Mouse (Mus musculus) stomach, embryonic 15.5 days (tissue): ENCODE measurements around the gene Ccdc57. TPM values are rescaled to one million over a fixed set of nuclear protein-coding genes. Genes with fewer than 3 reads are reported as not detected.

Source experiments
- ATAC-seq: fragments of 200-750 bp; cut with Nextera tagmentation; 2 replicates; pipeline ENCODE4 v1.8.0; 2017; ENCODE audit warnings: low read depth, moderate number of reproducible peaks, moderate TSS enrichment; ENCODE audit not compliant: insufficient read depth, low FRiP score
- H3K27ac ChIP-seq: fragments of 300-500 bp; sonication (generic); 2 replicates; pipeline ENCODE4 v1.5.1; 2015; ENCODE audit warnings: mild to moderate bottlenecking, inconsistent platforms
- H3K27me3 ChIP-seq: fragments of 300-500 bp; sonication (generic); replicated peaks from 2 replicates; pipeline ENCODE4 v1.6.1; 2015; ENCODE audit warnings: inconsistent platforms
- H3K36me3 ChIP-seq: fragments of 300-500 bp; sonication (generic); 2 replicates; pipeline ENCODE4 v1.6.1; 2015; ENCODE audit warnings: inconsistent platforms
- H3K4me1 ChIP-seq: fragments of 300-500 bp; sonication (generic); 2 replicates; pipeline ENCODE4 v1.6.1; 2015; ENCODE audit warnings: inconsistent platforms
- H3K4me2 ChIP-seq: fragments of 300-500 bp; sonication (generic); 2 replicates; pipeline ENCODE4 v1.6.1; 2015; ENCODE audit warnings: mild to moderate bottlenecking, inconsistent platforms
- H3K4me3 ChIP-seq: fragments of 300-500 bp; sonication (generic); replicated peaks from 2 replicates; pipeline ENCODE4 v1.5.1; 2015; ENCODE audit warnings: inconsistent platforms
- H3K9ac ChIP-seq: fragments of 300-500 bp; sonication (generic); 2 replicates; pipeline ENCODE4 v1.6.1; 2015; ENCODE audit warnings: inconsistent platforms
- H3K9me3 ChIP-seq: fragments of 300-500 bp; sonication (generic); 2 replicates; pipeline ENCODE4 v1.6.1; 2016; ENCODE audit warnings: inconsistent platforms
- WGBS: fragments of 180-500 bp; shearing (Covaris S2); methylation state at CpG from one replicate; pipeline ENCODE4 v1.1.7; 2015; 5-methylcytosine and 5-hydroxymethylcytosine counted together
- polyA plus RNA-seq: library from polyadenylated mRNA; unstranded; fragments of >200 nt; fragmentation: Nextera tagmentation; extraction: Ambion mirVana; gene quantifications from 2 replicates; pipeline ENCODE4 v1.2.1, GENCODE M21; 2015

The Ccdc57 gene
- polyA plus RNA-seq, 1 experiment from 2014 or later: 4.5 TPM

DNA sequence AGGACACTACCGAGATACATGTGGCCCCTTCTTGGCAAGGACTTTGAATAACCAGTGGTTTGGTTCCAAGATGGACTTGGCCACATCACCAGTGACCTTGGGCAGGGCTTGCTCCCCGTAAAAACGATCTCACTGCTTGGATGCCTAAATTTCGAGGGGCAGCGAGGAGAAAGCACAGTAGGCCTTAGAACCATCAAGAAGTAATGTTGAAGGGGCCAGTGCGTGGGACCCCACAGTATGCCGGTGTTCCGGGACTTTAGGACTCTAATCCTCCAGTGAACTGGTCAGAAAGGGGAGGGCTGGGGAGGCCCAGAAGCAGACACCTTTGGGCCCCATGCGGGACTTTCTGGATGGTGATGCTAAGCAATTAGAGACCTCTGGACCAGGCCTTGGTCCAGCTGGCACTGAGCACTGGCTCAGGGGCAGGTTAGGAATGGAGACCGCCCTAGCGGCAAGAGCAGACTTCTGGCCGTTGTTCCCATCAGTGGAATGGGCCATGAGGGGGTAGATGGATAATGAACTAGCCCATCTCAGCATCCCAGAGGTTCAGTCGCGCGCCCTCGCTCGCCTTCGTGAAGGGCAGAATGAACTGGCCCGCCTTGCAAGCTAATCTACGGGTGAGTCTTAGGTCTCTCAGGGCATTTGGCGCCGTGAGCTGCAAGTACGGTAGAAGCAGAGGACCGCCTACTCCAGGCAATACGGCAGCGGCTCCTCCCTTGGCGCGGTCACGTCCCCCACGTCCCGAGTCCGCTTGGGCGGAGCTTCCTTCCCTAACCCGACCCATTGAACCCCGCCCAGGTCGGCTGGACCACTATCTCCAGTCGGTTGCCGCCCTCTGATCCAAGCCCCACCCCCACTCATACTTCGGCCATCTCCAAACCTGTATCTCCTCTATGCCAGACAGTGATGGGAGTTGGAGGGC, 17.9 kb upstream of the Ccdc57 start:
- 5% methylated on average over 39 of the region's 39 CpGs for WGBS
- Histone ChIP-seq H3K27me3 (no peaks in the 10 kb centered on the region; the same call in 1 of the 2 replicates), H3K4me3 (peak overlapping the region; percentile 54), H3K36me3 (0 out of 2 replicates have a peak, but pooled peaks cover 1% of the 10 kb centered on the region), H3K4me1 (peaks cover 40% of the 10 kb centered on the region), H3K4me2 (peak overlapping the region; percentile 83), H3K27ac (peak overlapping the region; percentile 70), H3K9me3 (no peaks in the 10 kb centered on the region), H3K9ac (no peak overlapping the region)
- ATAC-seq: peak; percentile 91

DNA sequence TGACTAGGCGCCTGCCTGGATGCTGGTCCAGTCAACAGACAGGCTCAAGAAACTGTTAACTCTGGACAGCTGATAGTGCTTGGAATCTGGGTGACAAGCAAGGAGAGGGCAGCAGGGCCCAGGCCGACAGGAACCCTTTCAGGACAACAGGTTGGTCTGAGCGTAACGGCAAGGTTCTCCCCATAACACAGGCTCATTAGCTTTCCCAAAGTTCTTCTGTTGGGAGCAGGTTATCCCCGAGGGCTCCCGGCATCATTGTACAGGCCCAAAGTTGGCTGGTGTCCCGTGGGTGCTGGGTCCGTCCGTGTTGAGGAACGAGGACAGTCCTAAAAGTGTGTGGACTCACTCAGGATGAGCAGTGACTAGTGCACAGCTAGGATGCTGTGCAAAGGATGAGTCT, 17.2 kb upstream of the Ccdc57 start:
- H3K4me2 ChIP-seq: peak overlapping the region; percentile 83
- no peak overlapping the region for H3K27ac ChIP-seq
- H3K36me3 ChIP-seq: no peaks in the 10 kb centered on the region
- H3K4me1 ChIP-seq: peaks cover 40% of the 10 kb centered on the region
- ATAC-seq: no peak
- peak overlapping the region; percentile 54 for H3K4me3 ChIP-seq
- H3K27me3 ChIP-seq: no peaks in the 10 kb centered on the region; the same call in 1 of the 2 replicates
- peak overlapping the region; percentile 6; the same call in 1 of the 2 replicates for H3K9ac ChIP-seq
- 36% methylated on average over 10 of the region's 10 CpGs for WGBS
- H3K9me3 ChIP-seq: no peaks in the 10 kb centered on the region

DNA sequence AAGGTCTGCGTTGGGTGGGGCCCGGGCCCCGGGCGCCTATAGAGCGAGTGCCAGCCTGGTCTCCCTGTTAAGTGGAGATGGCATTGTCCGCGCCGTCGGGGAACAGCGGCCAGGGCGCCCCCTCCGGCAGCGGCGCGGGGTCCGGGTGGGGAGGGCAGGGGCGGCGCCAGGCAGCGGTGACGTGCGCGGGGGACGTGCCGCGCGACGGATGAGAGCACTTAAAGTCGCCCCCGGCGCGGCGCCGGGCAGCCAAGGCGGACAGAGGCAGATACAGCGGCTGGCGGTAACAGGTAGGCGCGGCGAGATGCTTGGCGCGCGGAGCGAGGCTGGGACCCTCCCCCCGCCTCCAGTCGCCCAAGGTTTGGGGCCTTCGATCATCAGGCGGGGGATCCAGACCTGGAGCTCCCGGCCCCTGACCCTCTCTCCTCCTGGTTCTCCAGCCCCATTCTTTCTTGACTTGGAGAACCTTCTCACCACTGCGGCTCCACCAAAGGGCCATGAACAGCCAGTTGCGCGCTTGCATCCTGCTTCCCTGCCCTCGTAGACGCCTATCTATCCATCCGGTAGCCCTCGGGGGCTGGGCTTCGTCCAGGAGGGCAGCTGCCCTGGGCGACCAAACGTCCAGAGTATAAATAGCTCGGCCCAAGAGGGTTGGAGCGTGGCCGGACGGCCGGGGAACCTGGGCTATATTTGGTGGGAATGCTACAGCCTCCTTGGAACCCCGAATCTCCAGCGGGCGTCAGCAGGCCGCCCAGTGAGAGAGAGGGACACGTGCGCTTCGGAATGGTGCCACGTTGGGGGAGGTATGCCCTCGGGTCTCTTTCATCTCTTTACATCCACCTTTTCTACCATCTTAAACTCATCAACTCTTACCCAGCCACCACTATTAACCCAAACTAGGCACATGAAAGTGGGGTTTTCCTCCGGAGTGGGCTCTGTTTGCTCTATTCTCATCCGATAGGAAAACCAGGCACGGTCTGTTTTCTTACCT, 16.5 kb upstream of the Ccdc57 start:
- Histone ChIP-seq H3K36me3 (no peaks in the 10 kb centered on the region), H3K27ac (peak overlapping the region; percentile 56), H3K4me3 (peak overlapping the region; percentile 54), H3K9me3 (no peaks in the 10 kb centered on the region), H3K4me2 (peak overlapping the region; percentile 83), H3K4me1 (peaks cover 40% of the 10 kb centered on the region), H3K9ac (peak overlapping the region; percentile 6), H3K27me3 (no peaks in the 10 kb centered on the region; the same call in 1 of the 2 replicates)
- peak; percentile 19; the same call in 1 of the 2 replicates for ATAC-seq
- WGBS: 4% methylated on average over 71 of the region's 75 CpGs

DNA sequence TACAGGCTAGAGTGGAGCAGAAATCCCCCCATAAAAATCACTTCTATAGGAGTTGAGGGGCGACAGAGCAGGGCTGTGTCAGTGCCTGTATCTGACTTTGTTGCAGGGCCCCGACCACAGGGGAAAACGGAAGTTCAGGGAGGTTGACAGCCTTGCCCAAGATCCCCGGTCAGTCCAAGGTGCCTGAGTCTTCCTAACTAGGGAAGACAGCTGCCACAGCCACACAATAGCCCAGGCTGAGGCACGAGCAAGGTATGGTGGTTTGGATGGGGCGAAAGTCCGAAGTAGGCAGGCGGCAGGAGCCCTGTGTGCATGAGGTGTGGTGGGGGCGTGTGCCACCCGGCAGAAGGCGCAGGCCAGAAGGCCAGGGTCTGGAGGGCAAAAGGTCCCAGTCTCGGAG, 15.7 kb upstream of the Ccdc57 start, which contains the start of gene Slc16a3:
TSS of gene Slc16a3 (plus strand) at position 153 of the 400 bp plus-strand sequence.
- H3K4me1 ChIP-seq: peaks cover 40% of the 10 kb centered on the region
- H3K9ac ChIP-seq: peak within 1 kb of the TSS; percentile 6
- no peaks in the 10 kb centered on the region for H3K36me3 ChIP-seq
- ATAC-seq: no peak
- H3K4me2 ChIP-seq: peak within 1 kb of the TSS; percentile 83
- H3K4me3 ChIP-seq: peak within 1 kb of the TSS; percentile 54
- peak within 1 kb of the TSS; percentile 56 for H3K27ac ChIP-seq
- 23% methylated on average over 12 of the region's 12 CpGs for WGBS
- no peaks in the 10 kb centered on the region; the same call in 1 of the 2 replicates for H3K27me3 ChIP-seq
- no peaks in the 10 kb centered on the region for H3K9me3 ChIP-seq

DNA sequence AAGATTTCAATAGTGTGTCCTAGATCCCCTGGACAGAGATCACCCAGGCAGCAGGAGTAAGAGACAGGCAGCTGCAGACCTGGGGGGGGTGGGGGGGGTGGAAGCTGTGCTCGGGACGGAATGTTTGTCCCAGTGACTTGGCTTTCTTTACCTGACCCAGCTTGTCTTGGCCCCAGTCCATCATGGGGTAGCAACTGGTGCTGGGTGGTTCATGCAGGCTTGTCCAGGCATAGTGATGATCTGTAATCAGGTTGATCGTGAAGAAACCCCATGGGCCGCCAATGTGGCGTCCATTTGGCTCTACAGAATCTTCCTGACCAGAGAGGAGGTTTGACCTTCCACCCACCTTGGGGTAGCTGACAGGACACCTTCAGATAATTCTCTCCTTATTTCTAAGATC, 13.3 kb upstream of the Ccdc57 start:
- no peak overlapping the region for H3K4me2 ChIP-seq
- peaks cover 24% of the 10 kb centered on the region for H3K4me1 ChIP-seq
- H3K27me3 ChIP-seq: no peaks in the 10 kb centered on the region; the same call in 1 of the 2 replicates
- ATAC-seq: no peak
- H3K4me3 ChIP-seq: no peak overlapping the region
- H3K27ac ChIP-seq: no peak overlapping the region
- H3K9ac ChIP-seq: no peak overlapping the region
- H3K36me3 ChIP-seq: no peaks in the 10 kb centered on the region
- WGBS: 85% methylated on average over 5 of the region's 5 CpGs
- H3K9me3 ChIP-seq: no peaks in the 10 kb centered on the region

DNA sequence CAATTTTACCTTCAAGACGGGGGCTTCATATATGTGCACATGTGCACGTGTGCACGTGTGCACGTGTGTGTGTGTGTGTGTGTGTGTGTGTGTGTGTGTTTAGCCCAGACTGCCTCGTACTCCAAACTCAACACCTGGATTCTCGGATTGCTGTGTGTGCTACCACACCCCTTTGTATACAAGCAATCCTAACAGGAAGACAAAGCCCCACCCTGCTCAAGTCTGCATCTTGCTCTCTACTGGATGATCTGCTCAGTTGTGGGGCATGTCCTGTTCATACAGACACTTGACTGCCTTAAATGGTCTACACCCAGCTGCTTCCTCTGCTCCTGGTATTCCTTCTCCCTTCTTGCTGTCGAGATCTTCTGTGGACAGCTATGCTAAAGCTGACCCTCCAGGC, 12.6 kb upstream of the Ccdc57 start:
- H3K4me3 ChIP-seq: no peak overlapping the region
- H3K4me1 ChIP-seq: peaks cover 20% of the 10 kb centered on the region
- no peak overlapping the region for H3K27ac ChIP-seq
- H3K36me3 ChIP-seq: no peaks in the 10 kb centered on the region
- WGBS: 80% methylated on average over 7 of the region's 7 CpGs
- no peaks in the 10 kb centered on the region for H3K9me3 ChIP-seq
- H3K9ac ChIP-seq: no peak overlapping the region
- no peak for ATAC-seq
- no peak overlapping the region for H3K4me2 ChIP-seq
- no peaks in the 10 kb centered on the region; the same call in 1 of the 2 replicates for H3K27me3 ChIP-seq

DNA sequence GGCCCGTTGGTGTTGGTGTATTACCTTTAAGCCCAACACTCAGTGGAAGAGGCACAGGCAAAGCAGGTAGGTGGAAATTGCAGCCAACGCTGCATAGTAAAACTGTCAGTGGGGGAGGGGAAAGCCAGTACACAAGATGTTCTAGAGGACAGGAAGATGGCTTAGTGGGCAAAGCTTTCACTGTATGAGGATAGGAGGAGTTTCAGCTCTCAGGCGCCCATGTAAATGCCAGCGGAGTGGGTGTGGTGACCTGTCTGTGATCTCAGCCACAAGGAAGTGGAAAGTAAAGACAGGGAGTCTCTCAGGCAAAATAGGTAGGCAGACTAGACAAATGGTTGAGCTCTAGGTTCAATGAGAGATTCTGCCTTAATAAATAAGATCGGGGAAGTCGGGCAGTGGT, 8.3 kb upstream of the Ccdc57 start:
- H3K27ac ChIP-seq: no peak overlapping the region
- H3K27me3 ChIP-seq: no peaks in the 10 kb centered on the region
- no peaks in the 10 kb centered on the region for H3K9me3 ChIP-seq
- H3K36me3 ChIP-seq: no peaks in the 10 kb centered on the region
- ATAC-seq: no peak
- H3K4me3 ChIP-seq: no peak overlapping the region
- 80% methylated on average over 6 of the region's 6 CpGs for WGBS
- no peaks in the 10 kb centered on the region for H3K4me1 ChIP-seq
- no peak overlapping the region for H3K9ac ChIP-seq
- no peak overlapping the region for H3K4me2 ChIP-seq

DNA sequence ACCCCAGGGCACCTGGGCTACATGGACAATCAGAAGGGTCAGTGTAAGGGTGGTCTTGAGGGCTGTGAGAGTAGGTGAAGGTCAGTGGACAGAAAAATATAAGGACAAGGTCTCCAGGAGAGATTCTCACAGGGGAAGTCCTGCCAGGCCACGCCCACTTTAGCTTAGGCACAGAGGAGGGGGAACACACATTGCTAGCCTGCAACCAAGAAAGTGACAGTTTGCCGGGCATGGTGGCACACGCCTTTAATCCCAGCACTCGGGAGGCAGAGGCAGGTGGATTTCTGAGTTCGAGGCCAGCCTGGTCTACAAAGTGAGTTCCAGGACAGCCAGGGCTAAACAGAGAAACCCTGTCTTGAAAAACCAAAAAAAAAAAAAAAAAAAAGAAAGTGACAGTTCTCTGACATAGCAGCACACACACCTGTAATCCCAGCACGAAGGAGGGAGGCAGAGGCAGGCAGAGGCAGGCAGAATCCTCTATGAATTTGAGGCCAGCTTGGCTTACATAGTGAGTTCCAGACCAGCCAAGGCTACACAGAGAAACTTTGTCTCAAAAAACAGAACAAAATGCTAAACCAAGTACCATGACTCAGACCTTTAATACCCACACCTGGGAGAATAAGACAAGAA, 7.2 kb upstream of the Ccdc57 start:
- H3K9me3 ChIP-seq: no peaks in the 10 kb centered on the region
- H3K27me3 ChIP-seq: no peaks in the 10 kb centered on the region
- ATAC-seq: no peak
- H3K9ac ChIP-seq: no peak overlapping the region
- no peaks in the 10 kb centered on the region for H3K4me1 ChIP-seq
- no peak overlapping the region for H3K4me3 ChIP-seq
- 49% methylated on average over 6 of the region's 6 CpGs for WGBS
- no peaks in the 10 kb centered on the region for H3K36me3 ChIP-seq
- H3K4me2 ChIP-seq: no peak overlapping the region
- H3K27ac ChIP-seq: no peak overlapping the region

DNA sequence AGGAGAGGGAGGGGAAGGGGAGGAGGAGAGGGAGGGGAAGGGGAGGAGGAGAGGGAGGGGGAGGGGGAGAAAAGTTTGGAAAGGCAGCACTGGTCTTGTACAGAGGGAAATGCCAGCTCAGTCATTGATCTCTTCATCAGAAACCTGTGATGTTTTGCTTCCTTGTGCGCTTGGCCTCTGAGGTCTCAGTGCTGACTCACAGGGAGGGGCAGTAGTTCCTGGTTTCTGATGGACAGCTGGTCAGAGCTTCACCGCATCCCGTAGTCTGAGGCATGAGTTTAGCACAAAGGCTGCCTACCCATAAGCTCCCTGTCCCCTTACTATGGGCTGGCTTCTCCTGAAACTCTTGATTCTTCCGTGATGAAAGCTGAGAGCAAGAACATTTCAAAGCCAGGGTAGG, 6.1 kb upstream of the Ccdc57 start:
- Histone ChIP-seq H3K4me1 (no peaks in the 10 kb centered on the region), H3K9me3 (no peaks in the 10 kb centered on the region), H3K4me3 (no peak overlapping the region), H3K27me3 (no peaks in the 10 kb centered on the region), H3K9ac (no peak overlapping the region), H3K4me2 (no peak overlapping the region), H3K27ac (no peak overlapping the region), H3K36me3 (no peaks in the 10 kb centered on the region)
- 26% methylated on average over 4 of the region's 4 CpGs for WGBS
- no peak for ATAC-seq

DNA sequence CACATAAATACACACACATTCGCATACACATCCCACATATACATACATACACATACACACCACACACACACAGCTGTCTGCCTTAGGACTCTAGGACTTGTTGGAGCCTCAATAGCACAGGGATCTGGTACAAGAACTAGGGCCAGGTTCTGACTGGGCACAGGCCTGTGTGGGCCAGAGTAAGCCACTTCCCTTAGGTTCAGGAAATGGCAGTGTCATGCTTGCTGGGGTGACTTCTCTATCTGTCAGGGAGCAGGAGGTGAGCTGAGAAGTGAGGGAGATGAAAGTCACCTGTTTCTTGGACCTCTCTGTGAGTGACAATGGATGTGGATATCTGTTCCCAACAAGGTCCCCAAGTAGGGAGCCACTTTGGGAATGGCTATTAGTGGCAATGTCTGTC, 5.3 kb upstream of the Ccdc57 start:
- H3K9ac ChIP-seq: no peak overlapping the region
- H3K27ac ChIP-seq: no peak overlapping the region
- no peaks in the 10 kb centered on the region for H3K27me3 ChIP-seq
- no peak overlapping the region for H3K4me2 ChIP-seq
- ATAC-seq: peak; percentile 61; the same call in 1 of the 2 replicates
- H3K9me3 ChIP-seq: no peaks in the 10 kb centered on the region
- no peaks in the 10 kb centered on the region for H3K4me1 ChIP-seq
- no peak overlapping the region for H3K4me3 ChIP-seq
- WGBS: 95% methylated on average over 1 of the region's 1 CpGs
- no peaks in the 10 kb centered on the region for H3K36me3 ChIP-seq

DNA sequence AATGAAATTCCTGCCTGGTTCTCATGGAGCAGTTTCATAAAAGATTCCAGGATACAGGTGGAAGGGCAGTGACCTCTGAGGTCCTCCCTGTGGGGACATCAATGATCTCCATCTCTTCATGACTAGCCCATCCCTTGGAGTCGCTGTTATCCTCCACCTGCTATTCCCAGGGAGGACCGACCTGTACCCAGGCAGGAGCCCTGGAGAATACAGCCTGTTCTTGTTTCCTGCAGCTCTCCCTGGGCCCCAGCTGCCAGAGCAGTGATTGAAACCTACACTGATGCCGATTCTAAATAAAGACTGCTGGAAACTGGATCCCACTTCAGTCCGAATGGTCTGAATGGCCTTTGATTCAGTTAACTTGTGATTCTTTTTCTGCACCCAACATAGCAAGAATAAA, 1.2 kb downstream of the Ccdc57 start:
- Histone ChIP-seq H3K36me3 (no peaks in the 10 kb centered on the region), H3K27ac (no peak overlapping the region), H3K9ac (no peak overlapping the region), H3K27me3 (no peaks in the 10 kb centered on the region), H3K4me1 (no peaks in the 10 kb centered on the region; the same call in 1 of the 2 replicates), H3K4me3 (no peak overlapping the region), H3K4me2 (peak overlapping the region; percentile 93; the same call in 1 of the 2 replicates), H3K9me3 (no peaks in the 10 kb centered on the region)
- no peak for ATAC-seq
- 93% methylated on average over 4 of the region's 4 CpGs for WGBS
